Mouse (Mus musculus): ENCODE results near the gene Aldh3b2. TPM values are rescaled to one million over a fixed set of nuclear protein-coding genes. Genes with fewer than 3 reads are reported as not detected.

Aldh3b2 gene
- total and polyA plus RNA-seq, 2 experiments, result 0.48 TPM; not detected in 1

DNA sequence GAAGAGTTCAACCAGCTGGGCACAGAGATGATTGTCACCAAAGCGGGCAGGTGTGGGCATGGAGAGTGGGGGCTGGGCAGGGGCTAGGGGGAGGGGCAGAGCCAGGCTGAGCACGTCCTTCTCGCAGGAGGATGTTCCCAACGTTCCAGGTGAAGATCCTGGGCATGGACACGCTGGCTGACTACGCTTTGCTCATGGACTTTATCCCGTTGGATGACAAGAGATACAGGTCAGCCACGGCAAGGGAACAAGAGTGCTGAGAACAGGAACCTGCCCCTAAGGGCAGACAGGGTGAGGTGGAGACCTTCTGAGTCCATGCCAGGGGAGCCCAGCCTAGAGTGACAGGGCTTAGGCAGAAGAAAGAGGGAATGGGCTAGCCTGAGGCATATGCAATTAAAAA lies 24.6 kb downstream of the Aldh3b2 start:
- peak; percentile 68 for DNase-seq (ENCODE audit: extremely low read depth, low read depth, low spot score)
- Histone ChIP-seq H3K79me2 (ENCODE audit: control insufficient read depth, insufficient read depth, low read length) (no peaks in the 10 kb centered on the region), H3K4me1 (ENCODE audit: control insufficient read depth, insufficient read depth, low read length) (peaks cover 13% of the 10 kb centered on the region), H3K4me3 (ENCODE audit: insufficient read depth, low read depth, low read length) (no peak overlapping the region), H3K36me3 (ENCODE audit: control insufficient read depth, insufficient read depth, low read length) (no peaks in the 10 kb centered on the region), H3K27ac (replicated peaks; ENCODE audit: insufficient read depth, low read depth, low read length) (no peak overlapping the region), H3K9ac (ENCODE audit: low read depth, low read length) (no peak overlapping the region), H3K27me3 (ENCODE audit: control insufficient read depth, insufficient read depth, low read length) (no peaks in the 10 kb centered on the region)
- 30% methylated on average over 8 of the region's 8 CpGs for WGBS
- TF ChIP-seq POLR2A (IDR thresholded peaks at IDR 0.05; ENCODE audit: extremely low read depth, insufficient read depth, low read length) (no peak), CTCF (IDR thresholded peaks at IDR 0.05; ENCODE audit: low read depth, low read length) (no peak)

DNA sequence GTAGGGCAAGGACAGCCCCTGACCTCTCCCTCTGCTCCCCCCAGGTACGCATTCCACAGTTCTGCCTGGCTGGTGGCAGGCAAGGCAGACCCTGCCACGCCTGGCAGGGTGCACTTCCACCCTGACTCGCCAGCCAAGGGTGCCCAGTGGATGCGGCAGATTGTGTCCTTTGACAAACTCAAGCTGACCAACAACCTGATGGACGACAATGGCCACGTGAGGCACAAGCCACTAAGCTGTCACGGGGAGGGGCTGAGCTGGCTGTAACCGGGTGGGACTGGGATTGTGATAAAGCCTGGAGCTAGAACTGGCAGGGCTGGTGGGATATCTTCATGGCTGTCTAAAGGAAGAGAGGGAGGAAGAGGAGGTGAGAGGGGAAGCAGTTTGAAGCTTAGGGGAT lies 25.1 kb downstream of the Aldh3b2 start:
- H3K36me3 ChIP-seq (ENCODE audit: control insufficient read depth, insufficient read depth, low read length), result no peaks in the 10 kb centered on the region
- H3K4me3 ChIP-seq (ENCODE audit: insufficient read depth, low read depth, low read length), result no peak overlapping the region
- no peaks in the 10 kb centered on the region for H3K79me2 ChIP-seq (ENCODE audit: control insufficient read depth, insufficient read depth, low read length)
- H3K27ac ChIP-seq (replicated peaks; ENCODE audit: insufficient read depth, low read depth, low read length), result no peak overlapping the region
- no peak for DNase-seq (ENCODE audit: extremely low read depth, low read depth, low spot score)
- WGBS, result 77% methylated on average over 8 of the region's 8 CpGs
- H3K27me3 ChIP-seq (ENCODE audit: control insufficient read depth, insufficient read depth, low read length), result no peaks in the 10 kb centered on the region
- TF ChIP-seq CTCF (IDR thresholded peaks at IDR 0.05; ENCODE audit: low read depth, low read length) (no peak), POLR2A (IDR thresholded peaks at IDR 0.05; ENCODE audit: extremely low read depth, insufficient read depth, low read length) (no peak)
- H3K9ac ChIP-seq (ENCODE audit: low read depth, low read length), result no peak overlapping the region
- peaks cover 13% of the 10 kb centered on the region for H3K4me1 ChIP-seq (ENCODE audit: control insufficient read depth, insufficient read depth, low read length)

DNA sequence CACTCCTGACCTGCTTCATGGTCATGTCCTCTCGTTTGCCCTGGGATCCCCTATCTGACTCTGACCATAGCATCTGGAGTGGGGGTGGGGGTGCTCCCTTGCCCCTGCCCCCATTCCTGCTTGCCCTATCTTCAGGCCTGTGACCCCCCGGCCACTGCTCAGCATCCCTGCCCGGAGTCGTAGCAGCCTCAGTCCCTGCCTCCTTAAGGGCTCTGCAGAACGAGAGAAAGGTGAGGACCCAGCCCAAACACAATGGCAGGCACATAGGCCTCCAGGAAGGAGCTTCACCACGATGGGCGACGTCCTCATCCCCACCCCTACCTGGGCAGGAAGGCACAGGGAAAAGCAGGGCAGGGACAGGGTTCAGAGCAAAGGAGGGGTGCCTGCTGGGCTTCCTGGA lies 26.2 kb downstream of the Aldh3b2 start:
- Histone ChIP-seq H3K4me3 (ENCODE audit: insufficient read depth, low read depth, low read length) (no peak overlapping the region), H3K27me3 (ENCODE audit: control insufficient read depth, insufficient read depth, low read length) (no peaks in the 10 kb centered on the region), H3K9ac (ENCODE audit: low read depth, low read length) (no peak overlapping the region), H3K27ac (replicated peaks; ENCODE audit: insufficient read depth, low read depth, low read length) (no peak overlapping the region), H3K4me1 (ENCODE audit: control insufficient read depth, insufficient read depth, low read length) (peaks cover 13% of the 10 kb centered on the region), H3K36me3 (ENCODE audit: control insufficient read depth, insufficient read depth, low read length) (no peaks in the 10 kb centered on the region), H3K79me2 (ENCODE audit: control insufficient read depth, insufficient read depth, low read length) (no peaks in the 10 kb centered on the region)
- WGBS, result 86% methylated on average over 8 of the region's 8 CpGs
- TF ChIP-seq CTCF (IDR thresholded peaks at IDR 0.05; ENCODE audit: low read depth, low read length), result no peak
- no peak for TF ChIP-seq POLR2A (IDR thresholded peaks at IDR 0.05; ENCODE audit: extremely low read depth, insufficient read depth, low read length)
- DNase-seq (ENCODE audit: extremely low read depth, low read depth, low spot score), result no peak

DNA sequence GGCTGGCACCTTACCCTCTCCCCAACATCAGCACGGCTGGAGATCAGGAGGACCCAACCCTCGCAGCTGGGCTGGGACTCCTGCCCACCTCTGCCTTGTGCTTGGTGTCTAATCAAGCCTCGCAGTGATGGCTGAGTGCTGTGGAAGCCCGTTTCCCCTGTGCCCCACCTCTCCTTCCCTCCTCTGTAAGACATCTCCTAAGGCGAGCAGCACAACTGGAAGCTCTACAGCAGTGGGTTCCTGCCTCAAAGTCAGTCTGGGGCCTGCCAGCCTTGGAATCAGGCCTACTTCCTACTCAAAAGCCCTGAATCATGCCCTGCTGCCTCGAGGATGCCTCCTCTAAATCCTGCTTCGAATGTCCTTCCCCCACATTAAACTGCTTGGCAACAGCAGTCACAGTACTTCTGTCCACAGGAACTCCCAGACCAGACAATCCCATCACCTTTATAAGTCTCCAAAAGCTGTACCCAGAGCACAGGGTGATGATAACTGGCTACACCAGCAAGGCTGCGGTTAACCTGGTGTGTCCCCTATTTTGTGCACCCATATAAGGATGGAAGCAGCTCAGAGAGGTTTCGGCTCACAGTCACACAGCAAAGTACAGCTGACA lies 27.1 kb downstream of the Aldh3b2 start:
- H3K4me1 ChIP-seq (ENCODE audit: control insufficient read depth, insufficient read depth, low read length), result peaks cover 13% of the 10 kb centered on the region
- H3K27ac ChIP-seq (replicated peaks; ENCODE audit: insufficient read depth, low read depth, low read length), result no peak overlapping the region
- H3K9ac ChIP-seq (ENCODE audit: low read depth, low read length), result no peak overlapping the region
- WGBS, result 89% methylated on average over 9 of the region's 9 CpGs
- H3K27me3 ChIP-seq (ENCODE audit: control insufficient read depth, insufficient read depth, low read length), result no peaks in the 10 kb centered on the region
- DNase-seq (ENCODE audit: extremely low read depth, low read depth, low spot score), result no peak
- TF ChIP-seq POLR2A (IDR thresholded peaks at IDR 0.05; ENCODE audit: extremely low read depth, insufficient read depth, low read length) (no peak), CTCF (IDR thresholded peaks at IDR 0.05; ENCODE audit: low read depth, low read length) (no peak)
- H3K36me3 ChIP-seq (ENCODE audit: control insufficient read depth, insufficient read depth, low read length), result no peaks in the 10 kb centered on the region
- no peak overlapping the region for H3K4me3 ChIP-seq (ENCODE audit: insufficient read depth, low read depth, low read length)
- H3K79me2 ChIP-seq (ENCODE audit: control insufficient read depth, insufficient read depth, low read length), result no peaks in the 10 kb centered on the region

DNA sequence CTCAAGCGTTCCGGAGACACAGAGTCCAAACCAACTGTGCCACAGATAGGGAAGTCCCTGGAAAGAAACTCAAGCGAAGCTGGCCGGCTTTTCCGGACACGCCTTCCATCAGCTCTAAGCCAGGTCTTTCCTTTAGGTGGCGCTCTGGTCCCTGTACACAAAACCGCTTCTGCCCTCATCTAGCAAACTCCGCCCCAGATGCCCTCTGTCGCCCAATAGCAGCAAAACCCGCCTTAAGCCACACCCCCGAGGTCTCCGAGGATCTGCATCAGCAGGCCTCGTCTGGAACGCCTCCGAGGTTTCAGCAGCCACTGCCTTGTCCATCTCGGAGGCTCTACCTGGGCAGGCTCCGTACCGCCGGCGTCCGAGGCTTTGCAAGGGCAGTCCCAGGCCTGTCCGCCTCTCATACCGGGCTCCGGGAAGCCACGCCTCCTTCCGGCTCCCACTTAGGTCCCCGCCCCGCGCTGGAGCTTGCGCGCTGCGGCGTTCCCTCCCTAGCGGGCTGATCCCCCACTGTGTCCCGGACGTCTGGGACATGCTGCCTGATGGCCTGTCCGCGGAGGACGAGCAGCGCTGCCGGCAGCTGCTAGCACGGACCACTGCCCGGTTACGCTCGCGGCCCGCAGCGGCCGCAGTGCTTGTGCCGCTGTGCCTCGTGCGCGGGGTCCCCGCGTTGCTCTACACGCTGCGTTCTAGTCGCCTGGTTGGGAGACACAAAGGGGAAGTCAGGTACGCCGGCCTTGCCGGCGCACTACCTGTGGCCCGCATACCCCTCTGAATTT lies 28.2 kb downstream of the Aldh3b2 start, which contains the start of the genes Nudt8 and Gm49405:
TSS of gene Nudt8 (plus strand) at position 462 of the 782 bp plus-strand sequence.
TSS of gene Gm49405 (plus strand) at position 508 of the 782 bp plus-strand sequence.
- TF ChIP-seq POLR2A (IDR thresholded peaks at IDR 0.05; ENCODE audit: extremely low read depth, insufficient read depth, low read length) (peak; percentile 89), CTCF (IDR thresholded peaks at IDR 0.05; ENCODE audit: low read depth, low read length) (peak; percentile 83)
- peak within 1 kb of the TSS; percentile 82 for H3K4me3 ChIP-seq (ENCODE audit: insufficient read depth, low read depth, low read length)
- no peaks in the 10 kb centered on the region for H3K79me2 ChIP-seq (ENCODE audit: control insufficient read depth, insufficient read depth, low read length)
- WGBS, result under 1% methylated on average over 64 of the region's 64 CpGs
- peaks cover 13% of the 10 kb centered on the region for H3K4me1 ChIP-seq (ENCODE audit: control insufficient read depth, insufficient read depth, low read length)
- H3K27me3 ChIP-seq (ENCODE audit: control insufficient read depth, insufficient read depth, low read length), result no peaks in the 10 kb centered on the region
- H3K36me3 ChIP-seq (ENCODE audit: control insufficient read depth, insufficient read depth, low read length), result no peaks in the 10 kb centered on the region
- DNase-seq (ENCODE audit: extremely low read depth, low read depth, low spot score), result peak; percentile 95
- H3K27ac ChIP-seq (replicated peaks; ENCODE audit: insufficient read depth, low read depth, low read length), result peak within 1 kb of the TSS; percentile 85
- peak within 1 kb of the TSS; percentile 91 for H3K9ac ChIP-seq (ENCODE audit: low read depth, low read length)
